Comparison of ENCODE assay signal across 31 mouse cellular contexts in genomic region chr2:163631223-163631622, GRCm38 (mm10).
"Had no signal": no experiment of that assay in that cellular context is flagged by ENCODE, and none has a peak within 500 bp of the region (broad histone marks: within the 10 kb centered on the region; RNA-seq: fewer than 3 reads in every experiment).

No protein-coding gene starts in this region.

- H3K4me1 ChIP-seq: limb, embryonic 10.5 days; limb, embryonic 12.5 days; limb, embryonic 13.5 days; limb, embryonic 15.5 days; lung, embryonic 15.5 days; midbrain, embryonic 10.5 days; midbrain, embryonic 12.5 days; midbrain, embryonic 13.5 days; neural tube, embryonic 12.5 days had no signal

- DNase-seq: left cerebral cortex, postnatal 4 days; liver; liver, embryonic 13.5 days; liver, postnatal 0 days; lung, adult 18-20 months; lung, adult 2 months; lung, embryonic 14.5 days; lung, postnatal 10 days; lung, postnatal 14 days; lung, postnatal 36 days; lung, postnatal 4 days; midbrain, embryonic 14.5 days had no signal

- H3K4me3 ChIP-seq: left cerebral cortex, adult 2 months; limb, embryonic 10.5 days; limb, embryonic 12.5 days; limb, embryonic 13.5 days; limb, embryonic 15.5 days; liver, embryonic 12.5 days; liver, embryonic 13.5 days; liver, embryonic 15.5 days; lung, embryonic 15.5 days; megakaryocyte, embryonic 14.5 days; midbrain, embryonic 10.5 days; midbrain, embryonic 12.5 days; midbrain, embryonic 13.5 days; myocyte; neural tube, embryonic 12.5 days had no signal

- H3K9ac ChIP-seq: limb, embryonic 12.5 days; limb, embryonic 13.5 days; limb, embryonic 15.5 days; liver, embryonic 12.5 days; liver, embryonic 13.5 days; liver, embryonic 14.5 days; liver, embryonic 15.5 days; liver, postnatal 0 days; lung, embryonic 14.5 days; lung, embryonic 15.5 days; midbrain, embryonic 12.5 days; midbrain, embryonic 13.5 days; neural tube, embryonic 12.5 days had no signal

- H3K27me3 ChIP-seq: limb, embryonic 12.5 days; limb, embryonic 13.5 days; limb, embryonic 15.5 days; liver, embryonic 12.5 days; liver, embryonic 13.5 days; liver, embryonic 15.5 days; lung, embryonic 15.5 days; megakaryocyte, embryonic 14.5 days; midbrain, embryonic 12.5 days; midbrain, embryonic 13.5 days; neural tube, embryonic 12.5 days had no signal

- ATAC-seq: liver, embryonic 12.5 days; liver, postnatal 0 days; lung, postnatal 0 days; midbrain, embryonic 13.5 days; midbrain, embryonic 16.5 days had no signal

- H3K27ac ChIP-seq: left cerebral cortex, adult 2 months; limb, embryonic 10.5 days; limb, embryonic 12.5 days; limb, embryonic 13.5 days; limb, embryonic 15.5 days; liver, embryonic 12.5 days; liver, embryonic 13.5 days; liver, embryonic 14.5 days; liver, embryonic 15.5 days; lung, embryonic 15.5 days; macrophage; midbrain, embryonic 10.5 days; midbrain, embryonic 12.5 days; midbrain, embryonic 13.5 days; neural tube, embryonic 12.5 days had no signal

- H3K9me3 ChIP-seq: limb, embryonic 10.5 days; limb, embryonic 12.5 days; limb, embryonic 13.5 days; limb, embryonic 15.5 days; liver, embryonic 12.5 days; liver, embryonic 13.5 days; liver, embryonic 15.5 days; lung, embryonic 15.5 days; megakaryocyte, embryonic 14.5 days; midbrain, embryonic 10.5 days; midbrain, embryonic 12.5 days; midbrain, embryonic 13.5 days; neural tube, embryonic 12.5 days had no signal

- H3K4me2 ChIP-seq: limb, embryonic 12.5 days; limb, embryonic 13.5 days; limb, embryonic 15.5 days; liver, embryonic 11.5 days; liver, embryonic 12.5 days; liver, embryonic 13.5 days; liver, embryonic 15.5 days; lung, embryonic 14.5 days; lung, embryonic 15.5 days; midbrain, embryonic 12.5 days; midbrain, embryonic 13.5 days; neural tube, embryonic 12.5 days had no signal
